In the genomic region with DNA sequence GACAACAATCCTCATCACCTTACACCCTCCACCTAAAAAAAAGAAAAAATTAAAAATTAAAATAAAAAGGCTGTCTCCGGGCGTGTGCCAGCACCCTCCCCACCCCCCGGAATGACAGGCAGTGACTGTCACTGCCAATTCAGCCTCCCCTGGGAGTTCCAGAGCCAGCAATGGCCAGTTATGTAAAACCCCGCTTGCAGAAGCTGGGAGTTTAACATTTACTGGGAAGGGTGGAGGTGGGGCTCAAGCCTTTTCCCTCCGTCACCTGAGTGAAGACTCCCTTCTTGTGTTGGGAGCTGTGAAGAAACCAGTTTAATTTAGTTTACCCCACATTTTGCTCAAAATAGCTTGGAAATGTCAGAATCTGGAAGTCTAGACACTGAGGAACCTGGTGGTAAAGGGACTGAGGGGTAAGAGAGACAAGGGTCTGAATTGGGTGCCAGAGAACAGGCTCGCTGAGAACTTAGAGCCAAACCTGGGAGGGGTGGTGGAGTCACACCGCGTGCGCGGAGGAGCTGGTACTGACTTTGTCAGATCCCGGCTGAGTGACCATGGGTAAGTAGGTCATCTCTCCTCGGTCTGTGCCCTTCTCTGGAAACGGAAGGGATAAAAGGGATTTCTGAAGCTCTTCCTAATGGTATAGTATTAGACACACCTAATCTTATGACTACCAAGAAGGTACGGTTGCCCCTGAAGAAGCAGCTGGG, we compare ENCODE assay signal across 15 mouse cellular contexts. TPM values are rescaled to one million over a fixed set of nuclear protein-coding genes. Genes with fewer than 3 reads are reported as not detected.
DNase-seq lines count a peak whose midpoint lies in the region; TF ChIP-seq lines count a peak whose summit lies in the region.
"Had no signal": no experiment of that assay in that cellular context is flagged by ENCODE, and none has a peak within 500 bp of the region (broad histone marks: within the 10 kb centered on the region; RNA-seq: fewer than 3 reads in every experiment).

No protein-coding gene starts in this region.

- H3K4me1 ChIP-seq in kidney, adult 2 months (ENCODE audit: control insufficient read depth, insufficient read depth, low read length) = peaks cover 14% of the 10 kb centered on the region
- H3K4me1 ChIP-seq: liver, embryonic 15.5 days had no signal

- no peak overlapping the region for H3K4me3 ChIP-seq in kidney, adult 2 months (ENCODE audit: insufficient read depth, low read depth, low read length)
- H3K4me3 ChIP-seq: embryonic facial prominence, embryonic 13.5 days; hindbrain, embryonic 12.5 days; limb, embryonic 13.5 days; liver, embryonic 15.5 days had no signal

- H3K27me3 ChIP-seq in kidney, adult 2 months (replicated peaks; ENCODE audit: control insufficient read depth, insufficient read depth, low read length) = no peaks in the 10 kb centered on the region
- H3K27me3 ChIP-seq: embryonic facial prominence, embryonic 13.5 days; hindbrain, embryonic 12.5 days; limb, embryonic 13.5 days; liver, embryonic 15.5 days had no signal

- no peak for TF ChIP-seq CTCF in kidney, adult 2 months (conservative IDR thresholded peaks at IDR 0.05; ENCODE audit: insufficient read depth, insufficient read length, low read depth, low read length)

- 73% methylated on average over 14 of the region's 14 CpGs for WGBS in kidney, adult 2 months

- H3K36me3 ChIP-seq in kidney, adult 2 months (ENCODE audit: control insufficient read depth, insufficient read depth, low read length) = no peaks in the 10 kb centered on the region
- H3K36me3 ChIP-seq: embryonic facial prominence, embryonic 13.5 days; G1E; hindbrain, embryonic 12.5 days; liver, embryonic 15.5 days had no signal

- no peak overlapping the region for H3K27ac ChIP-seq in kidney, adult 2 months (ENCODE audit: insufficient read depth, low read depth, low read length)
- H3K27ac ChIP-seq: embryonic facial prominence, embryonic 13.5 days; hindbrain, embryonic 12.5 days; limb, embryonic 13.5 days; liver, embryonic 15.5 days; macrophage had no signal

- peak; percentile 74 for DNase-seq in adrenal gland, postnatal 14 days
- DNase-seq in adrenal gland, postnatal 4 days (ENCODE audit: low spot score in 2 of 2) = no peak
- peak; percentile 55 for DNase-seq in kidney, adult 2 months
- DNase-seq in kidney, postnatal 4 days = no peak
- peak; percentile 42 for DNase-seq in retina, postnatal 1 day
- no peak for DNase-seq in retina, embryonic 14.5 days (ENCODE audit: low spot score)
- DNase-seq in T-cell, adult 2 months (ENCODE audit: low spot score) = no peak
- DNase-seq: thymus, postnatal 36 days had no signal

- TF ChIP-seq POLR2A in kidney, adult 2 months (IDR thresholded peaks at IDR 0.05; ENCODE audit: low read depth, low read length) = no peak

RNA-seq across cellular contexts. Expression of a gene that starts 18.0 kb away (rescaled TPM):
- 18.5 and 23.4 TPM in 2 replicates for total RNA-seq in adrenal gland, postnatal 14 days (2021)
- total RNA-seq in adrenal gland, postnatal 4 days (2021) = 10 to 100 TPM; 23.0 to 27.5 TPM
- polyA plus RNA-seq in kidney, adult 2 months (2012; rRNA removed) = 15.4 and 15.6 TPM in 2 replicates
- total RNA-seq: G1E; monocyte, adult 5-6 weeks had no signal
- polyA plus RNA-seq: G1E had no signal

Comparison
In these comparisons a context has a peak if more than half of its experiments do, and no peak if none do; other contexts are left out.
1. DNase-seq: peak in adrenal gland, postnatal 14 days (single experiment), kidney, adult 2 months (single experiment) and retina, postnatal 1 day (single experiment); none in adrenal gland, postnatal 4 days (0 of 2), kidney, postnatal 4 days (0 of 2), retina, embryonic 14.5 days (single experiment) and T-cell, adult 2 months (single experiment).